Mouse (Mus musculus): ENCODE measurements at regions not wholly inside any gene's neighbourhood (a gene's known extent, or its start where the extent isn't known, plus 50 kb on each side); places are given as distances from the start of the nearest gene placed in this dataset.
A peak's percentile ranks its signal among the peaks of the same experiment; 100 is the strongest.
"Not testable (repeated sequence)": the region's sequence is repeated elsewhere in the genome, so short reads cannot be mapped to it uniquely, and the experiment has no call there.

- H3K4me1 ChIP-seq; H3K27ac ChIP-seq (replicated peaks); H3K27me3 ChIP-seq (replicated peaks; ENCODE audit: low read depth, poor library complexity, severe bottlenecking); H3K36me3 ChIP-seq (replicated peaks); H3K9me3 ChIP-seq: not testable (repeated sequence)
- 7% methylated on average over 44 of the region's 47 CpGs for WGBS
- H3K4me3 ChIP-seq: peak overlapping the region; percentile 50
- peak; percentile 48 for DNase-seq (ENCODE audit: low spot score)
These were observed 739.1 kb upstream of the Ywhaq start for GRCm38 (mm10) chr12:22156467-22157037.

GRCm38 (mm10) chr12:22155341-22155740 is 737.9 kb upstream of the Ywhaq start:
- H3K27ac ChIP-seq (replicated peaks); H3K4me1 ChIP-seq; H3K36me3 ChIP-seq (replicated peaks); H3K9me3 ChIP-seq; H3K4me3 ChIP-seq; DNase-seq (ENCODE audit: low spot score); H3K27me3 ChIP-seq (replicated peaks; ENCODE audit: low read depth, poor library complexity, severe bottlenecking): not testable (repeated sequence)
- 87% methylated on average over 5 of the region's 8 CpGs for WGBS

All from embryonic facial prominence, embryonic 10.5 days (tissue).